Mouse (Mus musculus): ENCODE measurements around the gene Lipa. TPM values are rescaled to one million over a fixed set of nuclear protein-coding genes. Genes with fewer than 3 reads are reported as not detected.

Gene Lipa
- 23.0 TPM for polyA plus RNA-seq (2014; fragmentation: Illumina TruSeq; extraction: RNeasy Lipid Tissue Mini Kit (QIAGEN cat#74804); ENCODE audit: low read depth, low replicate concordance)

DNA sequence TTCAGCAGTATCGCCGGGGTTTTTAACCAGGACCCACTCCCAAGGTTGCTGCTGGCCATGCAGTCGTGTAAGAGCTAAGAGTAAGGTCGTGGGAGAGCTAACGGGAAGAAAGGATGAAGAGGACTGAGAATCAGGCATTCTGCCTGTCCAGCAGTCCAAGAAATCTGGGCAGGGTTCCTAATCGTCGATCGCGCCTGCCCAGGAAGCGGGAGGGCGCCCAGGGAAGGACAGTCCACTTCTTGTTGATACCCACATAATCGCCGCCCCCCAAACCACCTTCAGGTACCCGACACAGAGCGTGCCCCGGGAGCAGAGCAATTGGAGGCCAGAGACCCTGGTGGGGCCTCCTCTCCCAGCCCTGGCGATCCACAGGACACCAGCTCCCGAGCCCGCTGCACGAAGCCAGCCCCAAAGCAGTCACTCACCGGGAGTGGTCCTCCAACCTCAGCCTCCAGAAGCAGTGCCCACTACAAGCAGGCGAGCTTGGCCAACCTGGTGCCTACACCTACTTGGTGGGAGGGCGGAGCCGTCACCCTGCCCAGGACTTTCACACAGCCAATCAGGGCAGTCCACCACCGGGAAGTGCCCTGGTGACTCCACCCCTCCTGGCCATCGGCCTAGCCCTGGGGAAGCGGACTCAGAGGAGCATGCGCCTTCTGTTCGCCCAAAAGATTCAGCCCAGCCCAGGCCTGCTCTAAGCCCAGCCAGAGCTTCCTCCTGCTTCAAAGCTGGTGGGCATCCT is at the start of gene Lipa:
Gene Lipa, minus strand, starts transcription at position 534 of the 742 bp plus-strand sequence.

DNA sequence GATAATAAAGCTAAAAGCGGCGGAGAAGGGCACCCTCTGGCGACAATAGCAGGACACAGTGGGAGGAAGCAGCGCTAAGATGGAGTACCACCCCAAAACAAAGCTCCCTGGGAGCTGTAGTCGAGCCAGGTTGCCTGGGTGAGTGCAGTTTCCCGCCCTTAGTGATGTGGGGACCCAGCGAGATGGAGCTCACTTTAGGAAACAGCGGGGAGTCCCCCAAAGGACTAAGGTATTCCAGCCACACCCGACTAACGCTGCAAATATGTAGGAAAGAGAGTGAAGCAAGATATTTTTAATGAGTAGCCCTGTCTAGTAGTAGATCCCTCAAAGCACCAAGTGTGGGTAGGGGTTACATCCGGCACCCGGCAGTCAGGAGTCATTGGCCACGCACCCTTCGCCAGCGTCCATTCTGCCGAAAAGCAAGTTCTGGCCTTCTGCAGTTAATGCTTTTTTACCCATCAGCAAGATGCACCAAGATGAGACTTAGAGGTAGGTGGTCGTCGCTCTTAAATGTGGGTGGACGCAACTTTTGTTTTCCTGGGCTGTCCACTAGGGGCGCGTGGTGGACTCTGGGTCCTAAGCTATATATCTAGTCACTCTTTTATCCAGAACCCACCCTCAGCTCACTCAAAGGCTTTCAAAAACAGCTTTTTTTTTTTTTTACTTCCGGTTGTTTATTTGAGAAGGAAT is 23.4 kb upstream of the Lipa start, which contains the start of gene Ifit2:
Gene Ifit2, plus strand, starts transcription at position 161 of the 690 bp plus-strand sequence.

DNA sequence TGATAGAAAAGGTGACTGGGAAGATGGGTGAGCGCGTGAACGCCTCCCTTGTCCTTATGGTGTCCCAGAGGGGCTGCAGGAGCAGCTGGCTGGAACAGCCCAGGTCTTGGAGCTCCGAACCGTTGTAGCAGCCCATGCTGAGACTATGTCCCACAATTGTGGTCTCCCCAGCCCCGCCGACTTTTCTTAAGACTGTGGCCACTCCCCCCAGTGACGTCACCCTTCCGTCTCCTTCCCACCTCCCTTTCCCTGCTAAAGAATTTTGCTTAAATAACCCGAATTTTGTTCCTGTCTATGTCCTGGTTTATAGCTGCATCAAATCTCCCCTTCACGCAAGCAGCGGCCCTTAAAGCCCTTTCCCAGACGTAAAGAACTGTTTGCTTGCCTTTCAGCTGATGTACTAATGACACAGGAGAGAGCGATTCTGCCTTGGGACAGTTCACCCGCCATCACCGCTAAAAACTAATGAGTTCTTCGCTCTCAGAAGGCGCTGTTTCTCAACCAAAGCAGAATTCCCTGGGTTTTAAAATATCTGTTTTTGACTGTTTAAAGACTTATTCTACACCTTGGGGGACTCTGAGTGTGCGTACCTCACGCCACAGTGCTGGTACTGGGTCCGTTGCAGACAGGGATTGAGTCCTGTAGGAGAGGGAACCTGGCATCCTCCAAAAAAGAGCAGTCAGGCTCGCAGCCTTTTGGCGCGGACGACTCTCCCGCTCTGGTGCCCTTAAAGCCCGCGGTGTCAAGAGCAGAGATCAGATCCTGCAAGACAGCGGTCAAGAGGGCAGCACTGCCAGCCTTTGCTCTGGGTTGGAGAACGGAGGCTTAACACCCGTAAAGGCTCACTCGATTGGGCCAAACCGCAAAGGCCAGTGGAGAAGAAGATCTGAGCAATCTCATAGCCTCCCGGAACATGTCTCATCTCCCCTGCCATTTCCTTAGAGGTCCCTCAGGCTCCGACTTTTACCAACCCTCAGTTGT is 52.0 kb downstream of the Lipa start, which contains the start of gene Ch25h:
Gene Ch25h, minus strand, starts transcription at position 174 of the 981 bp plus-strand sequence.

Other genes with a start within 250 kb of the Lipa start
- 25.2 TPM for gene Fas, start 236.8 kb downstream of the Lipa start, polyA plus RNA-seq (2014; fragmentation: Illumina TruSeq; extraction: RNeasy Lipid Tissue Mini Kit (QIAGEN cat#74804); ENCODE audit: low read depth, low replicate concordance)
- gene Ch25h, start 52.3 kb downstream of the Lipa start, polyA plus RNA-seq (2014; fragmentation: Illumina TruSeq; extraction: RNeasy Lipid Tissue Mini Kit (QIAGEN cat#74804); ENCODE audit: low read depth, low replicate concordance), result 0.65 TPM
- 9.8 TPM for gene Ifit2, start 23.2 kb upstream of the Lipa start, polyA plus RNA-seq (2014; fragmentation: Illumina TruSeq; extraction: RNeasy Lipid Tissue Mini Kit (QIAGEN cat#74804); ENCODE audit: low read depth, low replicate concordance)
- 14.3 TPM for gene Ifit3, start 56.1 kb upstream of the Lipa start, polyA plus RNA-seq (2014; fragmentation: Illumina TruSeq; extraction: RNeasy Lipid Tissue Mini Kit (QIAGEN cat#74804); ENCODE audit: low read depth, low replicate concordance)
- gene Ifit1bl1, start 74.5 kb upstream of the Lipa start, polyA plus RNA-seq (2014; fragmentation: Illumina TruSeq; extraction: RNeasy Lipid Tissue Mini Kit (QIAGEN cat#74804); ENCODE audit: low read depth, low replicate concordance), result 6.4 TPM
- 3.7 TPM for gene Ifit3b, start 80.5 kb upstream of the Lipa start, polyA plus RNA-seq (2014; fragmentation: Illumina TruSeq; extraction: RNeasy Lipid Tissue Mini Kit (QIAGEN cat#74804); ENCODE audit: low read depth, low replicate concordance)
- 3.5 TPM for gene Ifit1bl2, start 113.3 kb upstream of the Lipa start, polyA plus RNA-seq (2014; fragmentation: Illumina TruSeq; extraction: RNeasy Lipid Tissue Mini Kit (QIAGEN cat#74804); ENCODE audit: low read depth, low replicate concordance)
- gene Ifit1, start 113.4 kb upstream of the Lipa start, polyA plus RNA-seq (2014; fragmentation: Illumina TruSeq; extraction: RNeasy Lipid Tissue Mini Kit (QIAGEN cat#74804); ENCODE audit: low read depth, low replicate concordance), result 5.7 TPM
- gene Slc16a12, start 219.8 kb upstream of the Lipa start, polyA plus RNA-seq (2014; fragmentation: Illumina TruSeq; extraction: RNeasy Lipid Tissue Mini Kit (QIAGEN cat#74804); ENCODE audit: low read depth, low replicate concordance), result 2.5 TPM

Measured in heart, adult 10 weeks (tissue).